Mouse (Mus musculus): ENCODE data around the gene Rspry1.

DNA sequence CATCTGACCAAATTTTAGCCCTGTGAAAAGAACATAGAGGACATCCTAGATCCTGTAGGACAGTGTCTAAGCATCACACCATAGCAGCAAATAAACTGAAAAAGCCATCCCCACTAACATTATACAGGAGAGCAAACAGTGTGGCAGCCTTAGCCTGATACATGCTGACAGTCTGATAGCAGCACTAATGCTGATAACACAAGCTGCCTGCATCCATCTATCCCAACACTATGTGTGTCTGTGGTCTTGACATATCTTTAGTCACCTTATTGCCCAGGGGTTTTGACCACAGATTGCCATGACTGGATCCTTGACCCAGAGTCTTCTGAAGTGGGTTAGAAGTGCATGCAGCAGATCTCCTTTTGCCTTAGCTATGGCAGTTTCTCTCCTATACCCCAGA is 53.3 kb downstream of the Rspry1 start:
- TF ChIP-seq ZNF384 (IDR thresholded peaks at IDR 0.05; ENCODE audit: low read depth, low read length): no peak
- no peak for TF ChIP-seq MAFK (IDR thresholded peaks at IDR 0.05; ENCODE audit: insufficient read depth, low read depth, low read length)
- TF ChIP-seq ZC3H11A (IDR thresholded peaks at IDR 0.05; ENCODE audit: borderline replicate concordance, low read depth, low read length): no peak

Measured in ES-E14 (cell line).